Mouse (Mus musculus): Measurements from ENCODE around the gene Sytl5. TPM values are rescaled to one million over a fixed set of nuclear protein-coding genes. Genes with fewer than 3 reads are reported as not detected.

The Sytl5 gene
- polyA plus RNA-seq, 1 experiment from 2014 or later = 0.18 TPM

- no peaks in the 10 kb centered on the region for H3K9me3 ChIP-seq
- no peak overlapping the region for H3K27ac ChIP-seq
- no peaks in the 10 kb centered on the region for H3K36me3 ChIP-seq
- H3K4me3 ChIP-seq (replicated peaks) = no peak overlapping the region
- H3K4me1 ChIP-seq (replicated peaks) = no peaks in the 10 kb centered on the region
- no peak for ATAC-seq (ENCODE audit: insufficient number of reproducible peaks, insufficient read depth, low FRiP score, low TSS enrichment, low read depth)
- no peaks in the 10 kb centered on the region for H3K27me3 ChIP-seq
- no peak overlapping the region for H3K4me2 ChIP-seq
- H3K9ac ChIP-seq (replicated peaks) = no peak overlapping the region
Measured at GRCm38 (mm10) chrX:10034666-10035065, 149.2 kb downstream of the Sytl5 start.

Other genes with a start within 250 kb of the Sytl5 start
- 18.0 and 20.1 TPM in 2 replicates for gene Dynlt3, start 222.6 kb upstream of the Sytl5 start, polyA plus RNA-seq (2016; fragmentation: Nextera tagmentation; extraction: Ambion mirVana)
- gene Hypm, start 38.7 kb upstream of the Sytl5 start, polyA plus RNA-seq (2016; fragmentation: Nextera tagmentation; extraction: Ambion mirVana) = not detected in 2 replicates
- not detected in 2 replicates for gene H2al3, start 35.9 kb upstream of the Sytl5 start, polyA plus RNA-seq (2016; fragmentation: Nextera tagmentation; extraction: Ambion mirVana)
- gene Srpx, start 232.1 kb downstream of the Sytl5 start, polyA plus RNA-seq (2016; fragmentation: Nextera tagmentation; extraction: Ambion mirVana) = 8.7 and 10.6 TPM in 2 replicates